Mouse (Mus musculus): ENCODE measurements around the gene Wfs1.
"Not testable (repeated sequence)": the region's sequence is repeated elsewhere in the genome, so short reads cannot be mapped to it uniquely, and the experiment has no call there.

Gene Wfs1

DNA sequence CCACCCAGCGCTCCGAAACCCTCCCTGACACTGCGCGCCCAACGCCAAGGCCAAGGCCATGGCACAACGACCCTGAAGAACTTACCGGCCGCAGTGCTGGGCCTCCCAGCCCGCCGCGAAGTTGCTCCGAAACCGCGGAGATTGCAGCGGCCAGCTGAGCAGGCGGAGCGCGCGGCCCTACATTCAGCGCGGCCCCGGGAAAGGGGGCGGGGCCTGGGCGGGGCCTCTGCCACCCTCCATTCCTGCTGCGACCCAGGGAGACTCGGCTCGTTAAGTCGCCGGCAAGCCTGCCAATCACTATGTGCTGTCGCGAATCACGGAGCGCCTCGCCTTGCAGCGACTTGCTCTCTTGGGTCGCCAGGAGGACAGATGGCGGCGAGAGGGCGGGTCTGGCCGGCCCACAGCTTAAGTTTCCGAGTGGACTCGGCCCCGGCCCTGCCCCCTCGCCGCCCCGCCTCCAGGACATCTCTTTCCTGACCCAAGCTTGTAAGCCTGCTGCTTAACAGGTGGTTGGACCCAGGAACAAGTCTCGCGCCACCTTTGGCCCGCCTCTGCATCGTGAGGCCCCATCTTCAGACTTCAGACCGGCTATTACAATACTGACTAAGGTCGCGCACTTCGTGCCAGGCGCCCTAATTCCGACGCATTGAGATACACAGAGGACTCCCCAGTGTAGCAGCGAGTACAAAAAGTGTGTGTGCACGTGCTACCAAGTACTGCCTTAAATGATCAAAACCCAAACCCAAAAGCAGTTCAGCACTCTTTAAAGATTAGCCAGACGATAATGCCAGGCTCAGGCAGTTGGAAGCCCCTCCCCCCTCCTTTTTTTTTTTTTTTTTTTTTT lies at the start of gene Wfs1:
Wfs1 (minus strand) TSS at position 425 of the 844 bp plus-strand sequence.
- peak; percentile 97 for DNase-seq (ENCODE audit: low read depth, low spot score)

DNA sequence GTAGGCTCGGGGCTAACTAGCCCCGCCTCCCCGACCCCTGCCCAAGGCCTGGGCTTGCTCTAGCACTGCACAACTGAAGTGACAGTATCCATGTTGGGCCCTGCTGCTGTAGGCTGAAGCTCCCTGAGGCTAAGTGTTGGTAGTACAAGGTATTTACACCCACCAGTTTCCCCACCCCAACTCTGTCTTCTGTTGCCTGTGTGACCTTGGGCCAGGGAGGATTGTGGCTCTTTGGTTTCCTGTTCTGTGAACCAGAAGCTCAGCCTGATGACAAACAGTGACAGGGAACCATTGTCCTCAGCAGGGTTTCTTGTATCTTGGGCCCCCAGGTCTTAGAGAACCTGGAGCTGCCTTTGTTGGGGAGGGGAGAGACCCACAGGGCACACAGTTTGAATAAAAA lies 47.9 kb upstream of the Wfs1 start:
- DNase-seq (ENCODE audit: low read depth, low spot score) = no peak

DNA sequence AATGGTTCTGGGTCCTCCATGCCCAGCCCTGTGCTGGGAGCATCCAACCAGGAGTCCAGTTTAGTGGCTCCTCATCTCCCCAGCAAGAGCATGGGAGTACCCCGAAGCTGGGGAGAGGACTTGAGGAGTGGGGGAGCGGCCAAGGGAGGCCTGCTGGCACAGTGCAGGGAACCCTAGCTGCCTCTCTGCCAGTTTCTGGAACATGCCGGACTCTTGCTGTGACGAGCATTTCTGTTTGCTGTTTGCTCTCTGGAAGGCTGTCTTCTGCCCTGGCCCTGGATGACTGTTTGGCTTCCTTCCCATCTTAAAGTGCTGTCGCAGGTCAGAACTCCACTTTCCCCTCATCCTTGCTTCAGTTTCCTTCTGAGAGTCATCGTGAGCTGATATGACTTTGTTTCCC lies 46.9 kb upstream of the Wfs1 start:
- DNase-seq (ENCODE audit: low read depth, low spot score) = no peak

DNA sequence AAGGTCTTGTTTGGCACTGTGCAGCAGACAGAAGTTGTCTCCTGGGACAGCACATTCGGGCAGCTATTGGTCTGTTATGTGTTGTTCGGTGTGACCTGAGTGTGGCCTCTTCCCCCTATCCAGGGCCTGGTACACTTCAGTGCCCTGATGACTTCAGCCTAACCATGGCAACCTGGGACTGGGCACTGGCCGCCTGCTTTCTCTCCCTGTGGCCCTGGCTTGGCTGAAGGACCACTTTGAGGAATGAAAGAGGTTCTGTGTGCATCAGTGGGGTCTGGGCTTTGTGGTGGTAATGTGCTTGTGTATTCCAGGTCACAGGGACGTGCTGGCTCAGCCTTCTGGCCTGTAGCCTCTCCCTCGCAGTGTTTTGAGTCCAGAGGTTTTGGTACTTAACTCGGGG lies 46.2 kb upstream of the Wfs1 start:
- no peak for DNase-seq (ENCODE audit: low read depth, low spot score)

DNA sequence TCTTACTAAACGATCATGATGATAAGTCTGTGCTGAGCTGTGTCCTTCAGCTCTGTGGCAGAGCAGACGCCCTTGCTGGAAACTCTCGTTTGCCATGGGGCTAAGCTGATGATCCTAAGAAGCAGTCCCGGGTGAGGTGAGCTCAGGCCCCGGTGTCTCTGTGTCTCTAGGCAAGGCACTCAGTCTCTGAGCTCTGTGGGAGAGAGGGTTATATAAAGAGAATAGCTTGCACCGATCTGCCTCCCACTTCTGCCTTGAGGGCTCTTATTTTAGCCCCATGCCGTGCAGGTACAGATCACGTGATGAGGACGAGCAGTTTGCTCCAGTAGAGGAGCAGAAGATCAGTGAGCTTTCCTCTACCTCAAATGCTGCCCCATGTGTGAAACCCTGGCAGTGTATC lies 41.7 kb upstream of the Wfs1 start:
- DNase-seq (ENCODE audit: low read depth, low spot score) = no peak

- no peak for DNase-seq (ENCODE audit: low read depth, low spot score)
Observed at GRCm38 (mm10) chr5:37029326-37029905, 40.4 kb upstream of the Wfs1 start.

GRCm38 (mm10) chr5:37028486-37029311 lies 39.7 kb upstream of the Wfs1 start:
- no peak for DNase-seq (ENCODE audit: low read depth, low spot score)

GRCm38 (mm10) chr5:37028104-37028485 lies 39.1 kb upstream of the Wfs1 start:
- no peak for DNase-seq (ENCODE audit: low read depth, low spot score)

GRCm38 (mm10) chr5:37027701-37028100 lies 38.7 kb upstream of the Wfs1 start:
- DNase-seq (ENCODE audit: low read depth, low spot score) = no peak

DNA sequence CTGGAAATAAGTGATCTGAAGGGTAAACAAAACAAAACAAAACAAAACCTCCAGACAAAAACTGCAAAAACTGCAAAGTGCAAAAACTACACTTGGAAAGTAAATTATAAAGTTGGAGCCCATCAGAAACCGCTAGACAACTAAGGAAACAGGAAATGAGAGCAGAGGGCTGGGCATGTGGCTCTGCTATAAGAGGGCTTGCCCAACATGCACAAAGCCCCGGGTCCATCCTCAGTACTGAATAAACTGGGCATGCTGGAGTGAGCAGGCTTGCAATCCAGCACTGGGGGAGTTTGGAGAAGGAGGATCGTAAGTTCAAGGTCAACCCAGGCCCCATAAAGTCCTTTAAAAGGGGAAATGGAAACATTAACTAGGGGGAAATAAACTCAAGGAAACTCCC lies 28.2 kb upstream of the Wfs1 start:
- DNase-seq (ENCODE audit: low read depth, low spot score) = no peak

GRCm38 (mm10) chr5:37015612-37016310 lies 26.8 kb upstream of the Wfs1 start:
- DNase-seq (ENCODE audit: low read depth, low spot score) = no peak

DNA sequence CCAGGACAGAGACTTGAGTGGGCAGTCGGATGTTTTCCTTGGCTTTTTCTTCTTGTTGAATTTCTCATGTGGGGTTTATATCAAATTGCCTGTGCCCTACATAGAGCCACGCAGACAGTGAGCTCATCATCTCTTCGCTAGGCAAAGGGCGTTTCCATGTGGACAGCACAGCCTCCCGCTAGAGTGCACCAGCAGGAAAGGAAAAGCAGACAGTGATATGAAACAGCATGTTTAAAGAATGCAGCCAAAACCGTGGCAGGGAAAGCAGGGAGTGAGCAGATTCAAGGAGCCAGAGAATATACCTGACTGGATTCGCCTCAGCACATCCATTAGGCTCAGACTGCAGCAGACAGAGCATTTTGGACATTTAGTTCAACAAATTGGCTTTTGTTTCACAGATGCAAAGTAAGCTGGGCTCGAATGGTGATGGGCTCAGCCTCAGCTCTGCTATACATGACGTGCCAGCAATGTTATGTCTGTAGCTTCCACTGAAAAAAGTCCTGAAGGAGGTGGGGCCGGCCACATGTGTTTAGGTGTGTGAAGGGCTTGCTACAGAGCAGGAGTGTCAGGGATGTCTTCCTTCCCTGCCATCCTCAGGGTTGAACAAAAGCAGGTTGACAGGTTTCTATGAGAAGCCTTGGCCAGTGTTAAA lies 21.8 kb upstream of the Wfs1 start:
- no peak for DNase-seq (ENCODE audit: low read depth, low spot score)

DNA sequence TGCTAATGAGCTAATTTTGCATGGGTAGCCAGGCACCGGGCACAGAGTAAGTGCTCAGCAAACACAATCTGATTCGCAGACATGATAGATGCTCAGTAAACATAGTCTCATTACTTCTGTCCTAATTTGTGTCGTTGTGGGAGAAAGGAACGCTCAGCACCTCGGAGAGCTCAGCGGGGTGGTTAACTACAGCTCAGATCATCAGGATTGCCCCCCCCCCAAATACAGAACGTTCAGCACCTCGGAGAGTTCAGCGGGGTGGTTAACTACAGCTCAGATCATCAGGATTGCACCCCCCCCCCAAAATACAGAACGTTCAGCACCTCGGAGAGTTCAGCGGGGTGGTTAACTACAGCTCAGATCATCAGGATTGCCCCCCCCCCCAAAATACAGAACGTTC lies 20.8 kb upstream of the Wfs1 start:
- not testable (repeated sequence) for DNase-seq (ENCODE audit: low read depth, low spot score)

DNA sequence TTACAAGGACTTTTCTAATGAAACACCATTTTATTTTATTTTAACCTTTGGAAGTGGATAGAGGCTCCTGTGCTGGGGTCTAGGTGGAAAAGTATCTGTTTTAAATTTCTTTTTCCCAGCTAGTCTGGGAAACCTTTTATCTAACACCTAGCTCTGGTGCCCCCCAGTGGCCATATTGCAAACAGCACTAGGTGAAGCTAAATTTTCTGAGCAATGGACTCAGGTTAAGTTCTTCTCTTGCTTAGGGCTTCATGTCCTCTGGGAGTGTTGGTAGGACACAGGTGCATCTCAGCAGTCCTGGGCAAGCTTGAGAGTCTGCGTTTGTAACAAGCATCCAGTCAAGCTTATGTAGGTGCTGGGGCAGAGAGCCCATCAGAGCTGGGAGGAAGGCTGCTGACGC lies 13.0 kb upstream of the Wfs1 start:
- DNase-seq (ENCODE audit: low read depth, low spot score) = no peak

DNA sequence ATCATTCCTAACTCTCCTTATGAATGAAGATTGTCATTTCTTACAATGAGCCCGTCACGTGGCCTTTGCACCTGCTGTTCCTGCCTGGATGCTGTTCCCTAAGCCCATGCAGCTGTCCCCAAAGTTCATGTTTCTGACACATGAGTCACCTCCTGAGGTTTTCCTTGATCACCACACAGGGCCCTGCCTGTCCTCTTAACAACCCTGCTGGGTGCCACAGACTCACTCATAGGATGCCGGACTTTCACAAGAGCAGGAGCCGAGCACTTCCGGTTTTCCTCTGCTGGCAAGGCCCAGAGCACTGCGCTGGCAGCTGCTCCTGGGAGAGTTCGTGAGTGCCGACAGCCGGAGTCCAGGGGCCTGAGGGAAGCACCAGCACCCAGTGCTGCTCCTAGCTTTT lies 12.0 kb upstream of the Wfs1 start:
- DNase-seq (ENCODE audit: low read depth, low spot score) = no peak

DNA sequence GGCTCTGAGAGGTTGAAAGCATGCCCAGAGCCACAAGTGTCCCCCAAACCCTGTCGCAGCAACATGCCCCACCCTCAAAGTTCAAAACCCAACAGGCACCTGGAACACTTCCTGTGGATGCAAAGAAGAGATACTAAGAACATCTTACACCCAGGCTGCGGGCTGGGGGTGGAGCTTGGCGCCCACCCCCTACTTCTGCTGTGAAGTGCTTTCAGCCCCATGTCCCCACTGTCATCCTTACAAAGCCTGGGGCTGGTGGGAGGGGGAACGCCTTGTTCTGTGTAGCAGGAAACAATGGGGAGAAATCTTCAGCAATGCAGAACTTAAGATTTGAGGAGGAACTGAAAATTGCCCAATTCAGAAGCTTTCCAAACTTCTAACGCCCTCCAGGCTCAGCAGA lies 9.0 kb upstream of the Wfs1 start:
- DNase-seq (ENCODE audit: low read depth, low spot score) = no peak

DNA sequence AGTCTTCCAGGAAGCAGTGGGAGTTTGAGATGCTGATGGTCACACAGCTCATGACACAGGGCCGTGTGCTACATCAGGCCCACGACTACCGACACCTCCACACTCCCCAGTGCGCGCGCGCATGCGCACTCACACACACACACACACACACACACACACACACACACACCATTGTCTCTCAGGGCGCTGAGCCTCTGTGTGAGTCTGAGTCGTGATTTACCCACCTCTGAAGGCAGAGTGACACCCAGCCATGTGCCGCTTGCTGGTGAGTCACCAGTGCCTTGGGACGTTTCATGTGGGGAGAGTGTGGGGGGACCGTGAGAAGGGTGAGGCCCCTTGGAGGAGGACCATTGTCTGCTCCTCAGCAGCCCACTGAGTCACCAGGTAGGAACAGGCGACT lies 7.4 kb upstream of the Wfs1 start:
- DNase-seq (ENCODE audit: low read depth, low spot score) = no peak

GRCm38 (mm10) chr5:36990631-36991350 lies 1.8 kb upstream of the Wfs1 start:
- DNase-seq (ENCODE audit: low read depth, low spot score) = no peak

GRCm38 (mm10) chr5:36990196-36990595 lies 1.2 kb upstream of the Wfs1 start:
- DNase-seq (ENCODE audit: low read depth, low spot score) = no peak

DNA sequence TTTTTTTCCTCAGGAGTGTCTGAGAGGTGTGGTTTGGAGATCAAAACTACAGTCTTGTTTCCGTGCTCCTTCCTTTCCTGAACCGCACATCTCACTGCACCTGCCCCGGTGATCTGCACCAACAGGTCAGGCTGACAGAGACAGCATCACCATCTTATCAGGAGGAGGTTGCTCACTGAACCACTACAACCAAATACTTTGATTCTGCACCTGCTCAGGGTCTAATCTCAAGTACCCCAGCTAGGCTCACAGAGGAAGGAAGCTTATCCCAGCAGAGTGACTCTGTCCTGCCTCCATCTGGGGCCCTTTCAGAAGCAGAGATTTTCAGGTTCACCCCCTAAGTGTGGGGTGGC lies 596 bp upstream of the Wfs1 start:
- no peak for DNase-seq (ENCODE audit: low read depth, low spot score)
